Mouse (Mus musculus) Muller cell, postnatal 12 days (primary cell): ENCODE results near the gene Fam163a.
"Not testable (repeated sequence)": the region's sequence is repeated elsewhere in the genome, so short reads cannot be mapped to it uniquely, and the experiment has no call there.

Experiments used
- DNase-seq: peaks from one replicate; pipeline ENCODE4 v3.0.0-alpha.2; 2015; ENCODE audit errors: inconsistent ontology term

Gene Fam163a

GRCm38 (mm10) chr1:156204656-156205131, at the start of gene Fam163a:
TSS of gene Fam163a (minus strand) at chr1:156205026.
- no peak for DNase-seq

- not testable (repeated sequence) for DNase-seq
Measured at GRCm38 (mm10) chr1:156251096-156251495, 46.3 kb upstream of the Fam163a start.

GRCm38 (mm10) chr1:156247893-156248292, 43.1 kb upstream of the Fam163a start:
- no peak for DNase-seq

- no peak for DNase-seq
Measured at GRCm38 (mm10) chr1:156241713-156242348, 37.0 kb upstream of the Fam163a start.

DNA sequence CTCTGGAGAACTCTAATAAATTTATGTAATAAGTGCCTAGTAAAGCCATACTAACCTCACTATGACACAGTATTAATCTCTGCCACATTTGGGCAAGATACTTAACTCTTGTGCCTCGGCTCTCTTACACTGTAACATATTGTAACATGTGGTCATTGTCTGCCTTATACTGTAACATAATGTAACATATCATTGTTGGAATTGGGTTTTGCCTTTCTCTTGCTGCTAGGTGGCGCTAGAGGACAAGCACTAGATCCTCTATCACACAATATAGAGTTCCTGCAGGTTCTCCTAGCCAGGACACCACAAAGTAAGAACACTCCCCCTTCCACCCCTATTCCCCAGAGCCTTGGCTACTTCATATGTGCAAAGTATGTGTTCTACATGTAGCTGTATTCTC, 36.2 kb upstream of the Fam163a start:
- no peak for DNase-seq

GRCm38 (mm10) chr1:156231122-156231521, 26.3 kb upstream of the Fam163a start:
- DNase-seq, result no peak

DNA sequence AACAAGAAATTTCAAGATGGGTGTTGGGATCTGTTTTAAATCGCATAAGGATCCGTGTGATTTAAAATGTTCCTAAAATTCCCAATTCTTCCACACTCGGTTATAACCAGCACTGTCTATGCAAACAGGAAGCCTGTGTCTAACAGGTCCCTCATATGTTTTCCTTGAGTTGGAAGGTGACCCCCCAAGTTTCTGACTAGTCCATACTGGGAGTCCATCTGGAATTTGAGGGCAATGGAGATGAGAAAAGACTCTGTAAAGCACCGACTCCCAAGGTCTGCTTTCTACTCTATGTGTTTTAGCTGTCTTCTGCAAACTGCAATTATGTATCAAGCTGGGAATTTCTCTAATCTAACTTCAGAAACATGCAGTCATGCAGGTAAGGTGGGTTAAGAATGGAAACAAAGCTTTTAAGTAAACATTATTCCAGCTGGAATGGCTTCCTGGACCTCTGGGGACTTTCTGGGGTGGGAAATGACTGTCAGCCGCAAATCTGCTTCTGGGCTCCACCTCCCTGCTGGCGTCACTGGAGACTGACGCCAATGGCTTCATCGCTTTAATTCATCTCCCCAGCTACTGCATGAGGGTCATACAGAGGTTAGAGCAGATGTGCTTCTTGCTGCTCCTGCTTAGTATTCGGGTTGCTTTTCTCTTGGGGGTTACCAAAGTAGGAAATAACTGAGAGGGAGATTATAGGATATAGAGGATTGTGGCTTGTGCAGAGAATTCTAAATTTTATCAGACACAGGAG, 25.7 kb upstream of the Fam163a start:
- DNase-seq, result no peak

DNA sequence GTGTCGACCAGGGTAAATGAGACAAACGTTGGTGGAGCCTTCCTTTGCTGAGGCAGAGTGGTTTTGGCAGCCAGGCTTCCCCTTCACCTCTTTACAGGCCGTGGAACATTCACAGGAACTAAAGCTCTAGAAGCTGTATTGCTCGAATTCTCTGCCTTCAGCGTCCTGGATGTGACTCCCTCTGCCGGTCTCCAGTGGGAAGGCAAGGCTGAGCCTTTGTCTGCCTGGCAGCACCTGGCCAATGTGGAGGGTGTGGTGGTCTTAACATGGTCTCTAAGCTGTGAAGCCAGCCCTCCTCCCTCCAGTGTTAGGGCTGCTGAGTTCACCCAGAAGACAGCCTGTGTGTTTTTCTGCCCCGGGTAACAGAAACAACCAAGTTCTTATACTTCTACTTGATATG, 24.6 kb upstream of the Fam163a start:
- DNase-seq, result peak; percentile 31

DNA sequence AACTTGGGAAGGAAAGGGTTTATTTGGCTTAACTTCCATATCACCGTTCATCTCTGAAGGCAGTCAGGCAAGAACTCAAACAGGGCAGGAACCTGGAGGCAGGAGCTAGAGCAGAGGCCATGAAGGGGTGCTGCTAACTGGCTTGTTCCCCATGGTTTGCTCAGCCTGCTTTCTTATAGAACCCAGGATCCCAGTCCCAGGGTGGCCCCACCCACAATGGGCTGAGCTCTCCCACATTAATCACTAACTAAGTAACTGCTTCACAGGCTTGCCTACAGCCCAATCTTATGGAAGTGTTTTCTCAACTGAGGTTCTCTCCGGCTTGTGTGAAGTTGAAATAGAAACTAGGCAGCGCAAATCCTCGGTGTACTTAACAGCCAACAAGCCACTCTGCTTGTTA, 23.9 kb upstream of the Fam163a start:
- no peak for DNase-seq

- DNase-seq, result no peak
Measured at GRCm38 (mm10) chr1:156226903-156227302, 22.1 kb upstream of the Fam163a start.

DNA sequence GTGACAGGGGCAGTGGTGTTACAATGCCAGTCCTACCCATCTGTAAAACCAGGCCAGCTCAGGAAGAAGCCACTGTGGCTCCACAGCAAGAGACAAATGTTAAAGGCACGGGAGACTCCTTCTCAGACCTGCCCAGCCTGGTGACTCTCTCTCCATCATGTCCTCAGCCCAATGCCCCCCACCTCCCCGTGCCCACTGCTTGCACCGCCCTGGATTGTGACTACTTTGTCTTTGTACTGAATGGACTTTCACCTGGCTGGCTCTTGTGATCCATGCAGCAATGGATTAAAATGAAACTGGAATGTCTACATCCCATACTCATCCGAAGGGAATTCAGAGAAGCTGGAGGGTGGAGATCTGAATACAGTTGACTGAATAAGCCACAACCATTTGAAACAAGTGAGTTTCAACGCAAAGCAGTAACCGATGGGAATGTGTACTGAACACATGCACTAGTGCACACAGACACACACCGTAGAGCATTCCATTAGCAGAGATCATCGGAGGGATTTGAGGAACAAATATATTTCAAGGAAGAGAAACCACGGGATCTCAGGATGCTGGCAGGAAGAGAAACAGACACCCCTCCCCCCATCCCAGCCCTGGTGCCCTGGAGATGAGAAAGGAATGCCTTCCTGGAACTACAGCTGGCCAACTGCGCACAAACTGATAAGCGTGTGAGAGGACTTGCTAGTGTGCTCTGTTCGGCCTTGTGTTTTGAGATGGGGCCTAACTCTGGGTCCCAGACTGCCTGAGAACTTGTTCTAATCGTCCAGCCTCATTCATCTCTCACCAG, 17.6 kb upstream of the Fam163a start:
- DNase-seq, result peak; percentile 80

DNA sequence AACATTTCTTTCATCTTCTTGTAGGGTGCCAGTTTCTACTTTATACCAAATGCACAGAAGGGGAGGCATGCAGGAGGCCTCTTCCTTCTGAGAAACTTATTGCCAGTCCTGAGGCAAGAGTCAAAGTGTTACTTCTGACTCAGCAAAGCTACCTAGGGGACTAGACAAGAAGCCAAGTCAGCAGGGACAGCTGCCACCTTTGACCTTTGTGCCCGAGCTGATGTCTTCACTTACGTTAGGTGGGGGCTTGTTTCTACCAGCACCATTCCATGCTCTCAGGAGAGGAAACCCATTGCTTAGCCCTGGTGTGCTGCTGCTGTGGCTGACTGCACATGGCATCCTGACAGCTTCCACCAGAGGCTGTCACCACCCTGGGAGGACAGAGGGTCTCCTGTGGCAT, 16.5 kb upstream of the Fam163a start:
- DNase-seq, result no peak

DNA sequence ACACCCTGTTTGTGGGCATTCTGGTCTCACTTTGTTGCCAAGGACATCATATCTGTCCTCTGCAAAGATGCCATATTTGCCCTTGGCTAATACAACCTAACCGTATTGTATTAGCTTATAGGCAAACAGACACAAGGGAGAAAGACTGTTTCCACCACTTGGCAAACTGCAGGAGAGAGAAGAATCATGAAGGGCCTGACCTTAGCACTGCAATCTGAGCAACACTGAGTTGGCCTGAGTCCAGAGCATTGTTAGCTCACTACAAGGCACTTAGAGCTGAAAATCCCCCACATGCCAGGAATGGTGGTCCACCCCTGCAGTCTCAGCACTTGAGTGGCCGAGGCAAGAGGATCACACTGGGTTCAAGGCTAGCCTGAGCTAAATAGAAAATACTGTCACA, 13.7 kb upstream of the Fam163a start:
- no peak for DNase-seq

GRCm38 (mm10) chr1:156217941-156218340, 13.1 kb upstream of the Fam163a start:
- no peak for DNase-seq

- peak; percentile 58 for DNase-seq
Measured at GRCm38 (mm10) chr1:156217393-156217792, 12.6 kb upstream of the Fam163a start.

DNA sequence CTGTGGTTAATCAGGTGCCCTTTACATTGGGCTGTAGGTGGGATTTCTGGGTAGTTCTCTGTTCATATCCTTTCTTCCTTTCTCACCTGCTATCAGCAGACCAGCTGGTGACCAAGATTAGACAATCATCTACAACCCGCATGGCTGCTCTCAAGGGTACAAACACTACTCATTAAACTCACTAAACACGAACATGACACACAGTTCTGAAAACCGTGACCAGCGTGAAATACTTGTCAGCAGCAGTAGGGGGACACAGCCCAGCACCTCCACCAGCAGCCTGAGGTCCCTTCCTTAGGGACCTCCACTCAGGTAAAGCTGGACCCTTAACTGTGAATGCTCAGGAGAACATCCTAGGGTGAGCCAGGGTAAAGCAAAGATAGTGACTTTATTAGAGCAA, 11.4 kb upstream of the Fam163a start:
- DNase-seq, result no peak

- DNase-seq, result no peak
Measured at GRCm38 (mm10) chr1:156214651-156215050, 9.8 kb upstream of the Fam163a start.

DNA sequence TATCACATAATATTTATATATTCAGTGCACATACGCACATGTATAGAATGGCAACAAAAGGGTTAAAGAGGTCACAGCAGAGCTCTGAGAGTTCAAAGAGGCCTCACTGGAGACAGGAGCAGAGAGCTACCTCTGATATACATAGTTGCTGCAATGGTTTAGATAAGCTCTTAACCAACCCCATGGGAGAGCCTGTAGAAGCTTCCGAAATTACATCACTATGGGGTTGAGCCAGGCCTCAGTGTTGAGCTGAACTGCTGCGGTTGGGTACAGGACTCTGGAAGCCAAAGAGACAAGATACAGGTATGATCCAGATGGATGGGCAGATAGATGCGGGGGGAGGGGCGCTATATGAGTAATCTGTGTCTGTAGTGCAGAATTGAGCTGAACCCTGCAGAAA, 8.1 kb upstream of the Fam163a start:
- no peak for DNase-seq

GRCm38 (mm10) chr1:156211809-156212317, 7.0 kb upstream of the Fam163a start:
- no peak for DNase-seq

DNA sequence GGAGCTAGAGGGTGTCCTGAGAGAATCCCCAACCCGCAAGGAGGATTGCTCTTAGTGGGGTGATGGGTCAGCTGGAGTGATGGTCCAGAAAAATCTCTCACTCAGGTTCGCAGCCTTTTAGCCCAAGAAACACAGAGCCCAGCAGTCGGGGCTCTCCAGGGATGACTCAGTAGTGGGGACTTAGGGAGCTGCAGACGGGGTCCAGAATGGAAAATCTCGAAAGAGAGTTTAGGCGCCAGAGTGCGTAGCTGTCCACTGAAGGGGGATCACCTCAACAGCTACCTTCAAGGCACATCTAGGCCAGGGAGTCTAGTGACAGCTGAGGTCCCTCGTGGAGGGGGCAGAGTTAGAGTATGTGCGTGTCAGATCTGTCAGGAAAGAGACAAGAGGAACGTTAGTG, 338 bp upstream of the Fam163a start:
- DNase-seq, result no peak

DNA sequence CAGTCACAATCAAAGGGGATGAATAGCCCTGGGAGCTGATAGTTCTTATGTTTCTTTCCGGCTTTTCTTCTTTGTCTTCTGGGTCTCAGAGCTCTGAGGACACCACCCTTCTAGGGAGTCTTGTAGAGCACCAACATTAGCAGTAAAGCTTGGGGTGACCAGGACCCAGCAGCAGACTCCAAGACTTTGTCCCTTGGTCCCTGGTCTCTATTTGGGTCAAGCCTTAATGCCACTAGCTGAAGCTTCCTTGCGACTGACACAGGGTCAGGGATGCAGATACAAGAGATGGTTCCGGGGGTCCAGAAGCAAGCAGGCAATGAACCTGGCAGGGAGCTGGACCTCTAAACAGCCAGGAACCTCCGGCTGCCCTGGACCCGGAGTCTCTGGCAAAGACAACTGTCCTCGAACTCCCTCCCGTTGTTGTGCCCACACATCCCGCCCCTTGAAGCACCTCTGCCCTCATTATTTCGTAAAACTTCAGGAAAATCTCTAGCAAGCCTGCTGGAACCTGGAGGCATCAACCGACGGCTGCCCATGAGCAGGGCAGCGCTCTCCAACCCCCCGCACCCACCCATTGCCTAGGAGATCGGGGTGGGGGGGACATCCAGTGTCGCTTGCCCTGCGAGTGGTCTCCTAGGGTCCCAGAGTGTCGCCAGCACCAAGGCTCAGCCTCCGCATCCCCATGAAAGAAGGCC, 718 bp downstream of the Fam163a start:
- DNase-seq, result no peak

DNA sequence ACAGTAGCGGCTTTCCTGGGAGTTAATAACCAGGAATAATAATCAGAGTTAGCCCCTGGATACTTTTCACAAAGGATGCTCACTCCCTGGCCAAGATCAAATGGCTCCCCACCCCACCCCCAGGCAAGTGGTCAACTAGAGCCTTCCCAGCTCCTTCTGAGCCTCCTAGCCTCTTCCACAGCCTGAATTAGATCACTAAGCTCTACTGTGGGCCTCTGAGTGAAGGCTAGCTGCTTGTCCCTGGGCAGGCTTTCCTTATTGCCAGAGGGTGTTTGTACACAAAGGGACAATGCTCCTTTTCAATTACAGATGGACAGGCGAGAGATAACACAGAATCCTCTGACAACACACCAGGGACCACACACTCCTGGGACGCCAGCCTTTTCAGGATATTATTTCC, 2.2 kb downstream of the Fam163a start:
- no peak for DNase-seq
